Mouse (Mus musculus): ENCODE measurements around the gene Kif9.

DNA sequence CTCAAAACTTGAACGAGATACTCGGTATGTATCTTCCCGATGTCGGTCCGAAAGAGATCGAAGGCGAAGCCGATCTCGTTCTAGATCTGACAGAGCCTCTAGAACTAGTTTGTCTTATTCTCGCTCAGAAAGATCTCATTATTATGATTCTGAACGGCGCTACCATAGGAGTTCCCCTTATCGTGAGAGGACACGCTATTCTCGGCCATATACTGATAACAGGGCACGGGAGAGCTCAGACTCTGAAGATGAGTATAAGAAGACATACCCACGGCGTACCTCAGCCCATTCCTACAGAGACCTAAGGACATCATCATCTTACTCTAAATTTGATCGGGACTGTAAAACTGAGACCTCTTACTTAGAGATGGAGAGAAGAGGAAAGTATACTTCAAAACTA lies 71.5 kb downstream of the Kif9 start:
- TF ChIP-seq TAL1 (IDR thresholded peaks at IDR 0.05; ENCODE audit: low read length) (no peak), GATA1 (IDR thresholded peaks at IDR 0.05; ENCODE audit: low read length) (no peak)

Data from erythroblast, embryonic 14.5 days (primary cell).